Mouse (Mus musculus) testis, adult 2 months (tissue): ENCODE measurements at regions not wholly inside any gene's neighbourhood (a gene's known extent, or its start where the extent isn't known, plus 50 kb on each side); places are given as distances from the start of the nearest gene placed in this dataset.

ENCODE experiments used
- CTCF ChIP-seq: fragments of 200-500 bp; IDR thresholded peaks from 2 replicates; pipeline ENCODE4 v1.5.1; 2012; ENCODE audit warnings: low read depth, mild to moderate bottlenecking, inconsistent platforms, low read length, moderate library complexity; ENCODE audit not compliant: control insufficient read depth, insufficient read depth, insufficient replicate concordance
- POLR2A ChIP-seq: fragments of 200-500 bp; IDR thresholded peaks from 2 replicates; pipeline ENCODE4 v1.6.1; 2012; ENCODE audit warnings: low read depth, mild to moderate bottlenecking, inconsistent platforms, low read length, moderate library complexity; ENCODE audit not compliant: control insufficient read depth

GRCm38 (mm10) chr13:42590415-42590814 is 90.0 kb upstream of the Phactr1 start:
- no peak for TF ChIP-seq POLR2A
- TF ChIP-seq CTCF: no peak
